Mouse (Mus musculus): ENCODE data around the gene Lrat. TPM values are rescaled to one million over a fixed set of nuclear protein-coding genes. Genes with fewer than 3 reads are reported as not detected.

Lrat gene
- not detected in 2 replicates for polyA plus RNA-seq (2016; fragmentation: Nextera tagmentation; extraction: Ambion mirVana)

DNA sequence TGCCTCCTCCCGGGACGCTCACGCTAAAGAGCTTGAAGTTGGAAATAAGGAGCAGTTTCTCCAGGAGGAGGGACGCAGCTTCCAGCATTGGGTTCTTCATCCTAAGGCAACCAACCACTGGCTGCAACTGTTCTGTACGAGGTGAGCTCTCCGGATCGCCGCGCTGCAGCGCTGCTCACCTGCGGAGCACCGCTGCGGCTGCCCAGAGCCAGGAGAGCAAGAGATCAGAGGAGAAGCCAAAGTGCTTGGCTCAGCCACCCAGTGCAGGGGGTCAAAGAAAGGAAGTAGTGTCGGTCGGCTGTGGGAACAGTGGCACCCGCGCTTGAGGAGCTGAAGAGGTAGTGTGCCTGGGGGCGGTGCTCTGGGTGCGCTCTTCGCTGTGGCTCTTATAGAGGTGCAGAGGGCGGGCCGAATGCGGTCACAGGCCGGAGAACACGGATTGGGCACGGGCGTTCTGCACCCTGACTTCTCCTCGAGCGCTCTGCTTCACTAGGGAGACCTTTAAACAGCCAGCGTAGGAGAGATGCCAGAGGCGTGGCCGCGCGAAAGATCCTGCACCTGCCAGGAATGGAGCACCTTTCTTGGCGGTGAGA is at the start of gene Lrat:
Lrat (minus strand) TSS at position 361 of the 593 bp plus-strand sequence.
- Histone ChIP-seq H3K4me3 (peak within 1 kb of the TSS; percentile 63), H3K4me1 (peaks cover 16% of the 10 kb centered on the region), H3K9me3 (replicated peaks) (no peaks in the 10 kb centered on the region), H3K27ac (replicated peaks) (no peak within 1 kb of the TSS), H3K36me3 (no peaks in the 10 kb centered on the region), H3K27me3 (ENCODE audit: low read depth, poor library complexity, severe bottlenecking) (peaks cover 43% of the 10 kb centered on the region)
- under 1% methylated on average over 35 of the region's 35 CpGs for WGBS
- DNase-seq (ENCODE audit: low spot score), result peak; percentile 44

DNA sequence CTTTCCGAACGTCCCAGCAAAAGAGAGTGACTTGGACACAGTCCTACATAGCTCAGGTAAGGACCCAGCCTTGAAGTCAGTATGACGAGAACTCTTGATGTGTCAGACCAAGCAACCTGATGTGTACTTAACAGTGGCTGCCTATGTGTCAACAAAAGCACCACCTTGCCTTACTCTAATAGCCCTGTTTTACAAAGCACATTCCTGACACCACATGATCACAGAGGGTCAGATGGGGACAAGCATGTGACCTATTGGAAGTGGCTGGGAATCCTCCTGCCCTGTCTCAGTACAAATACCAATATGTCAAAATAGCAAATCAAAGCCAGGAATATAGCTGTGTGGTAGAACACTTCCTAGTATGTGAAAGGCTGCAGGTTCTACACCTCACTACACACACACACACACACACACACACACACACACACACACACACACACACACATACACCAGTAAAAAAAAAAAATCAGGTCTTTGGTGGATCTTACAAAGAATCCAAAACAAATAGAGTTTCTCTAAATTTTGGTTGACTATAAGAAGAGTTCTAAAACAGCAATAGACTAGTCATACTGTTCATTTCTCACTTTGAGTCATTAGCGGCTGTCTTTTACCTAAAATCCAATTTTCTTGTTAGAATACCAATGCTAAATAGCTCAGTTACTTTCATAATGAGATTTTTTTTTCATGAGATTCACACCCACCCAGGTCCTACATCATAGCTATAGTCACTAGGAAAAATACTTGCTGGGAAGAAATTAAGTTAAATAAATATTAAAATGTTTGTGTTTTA is 48.6 kb upstream of the Lrat start:
- Histone ChIP-seq H3K27ac (replicated peaks) (no peak overlapping the region), H3K4me3 (no peak overlapping the region), H3K27me3 (ENCODE audit: low read depth, poor library complexity, severe bottlenecking) (no peaks in the 10 kb centered on the region), H3K4me1 (no peaks in the 10 kb centered on the region), H3K36me3 (no peaks in the 10 kb centered on the region), H3K9me3 (replicated peaks) (no peaks in the 10 kb centered on the region; the same call in 1 of the 2 replicates)
- DNase-seq (ENCODE audit: low spot score), result no peak
- WGBS, result 84% methylated on average over 4 of the region's 4 CpGs

- DNase-seq (ENCODE audit: low spot score), result no peak
- no peaks in the 10 kb centered on the region for H3K27me3 ChIP-seq (ENCODE audit: low read depth, poor library complexity, severe bottlenecking)
- H3K27ac ChIP-seq (replicated peaks), result no peak overlapping the region
- no peaks in the 10 kb centered on the region for H3K4me1 ChIP-seq
- H3K4me3 ChIP-seq, result no peak overlapping the region
- no peaks in the 10 kb centered on the region for H3K9me3 ChIP-seq (replicated peaks)
- no peaks in the 10 kb centered on the region for H3K36me3 ChIP-seq
- WGBS, result 83% methylated on average over 7 of the region's 7 CpGs
Observed at GRCm38 (mm10) chr3:82950639-82951038, 46.9 kb upstream of the Lrat start.

DNA sequence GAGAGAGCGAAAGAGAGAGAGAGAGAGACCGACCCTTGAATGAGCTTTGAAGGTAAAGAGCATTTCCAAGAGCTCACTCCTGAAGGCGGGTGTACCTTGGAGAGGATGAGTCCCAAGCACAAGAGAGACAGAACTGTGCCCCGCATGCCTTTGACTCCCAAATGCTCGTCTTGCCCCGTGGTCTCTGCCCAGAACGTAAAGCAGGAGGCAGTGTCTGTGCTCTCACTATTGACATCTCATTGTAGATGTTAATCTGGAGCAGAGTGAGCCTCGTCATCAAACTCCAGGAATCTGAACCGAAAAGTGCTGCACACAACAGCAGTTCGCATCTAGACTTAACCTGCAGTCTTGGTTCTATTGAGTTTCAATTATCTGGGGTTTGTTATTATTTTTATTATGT is 46.4 kb upstream of the Lrat start:
- Histone ChIP-seq H3K27ac (replicated peaks) (no peak overlapping the region), H3K36me3 (no peaks in the 10 kb centered on the region), H3K27me3 (ENCODE audit: low read depth, poor library complexity, severe bottlenecking) (no peaks in the 10 kb centered on the region), H3K4me3 (no peak overlapping the region), H3K4me1 (no peaks in the 10 kb centered on the region), H3K9me3 (replicated peaks) (no peaks in the 10 kb centered on the region)
- DNase-seq (ENCODE audit: low spot score), result no peak
- whole genome bisulfite sequencing, result 77% methylated on average over 10 of the region's 10 CpGs

GRCm38 (mm10) chr3:82946375-82947107 is 42.8 kb upstream of the Lrat start:
- no peak for DNase-seq (ENCODE audit: low spot score)
- Histone ChIP-seq H3K27ac (replicated peaks) (no peak overlapping the region), H3K4me3 (no peak overlapping the region), H3K9me3 (replicated peaks) (no peaks in the 10 kb centered on the region), H3K4me1 (no peaks in the 10 kb centered on the region), H3K36me3 (no peaks in the 10 kb centered on the region), H3K27me3 (ENCODE audit: low read depth, poor library complexity, severe bottlenecking) (no peaks in the 10 kb centered on the region)
- WGBS, result 73% methylated on average over 6 of the region's 6 CpGs

- DNase-seq (ENCODE audit: low spot score), result no peak
- H3K9me3 ChIP-seq (replicated peaks), result no peaks in the 10 kb centered on the region
- no peaks in the 10 kb centered on the region for H3K4me1 ChIP-seq
- no peaks in the 10 kb centered on the region for H3K36me3 ChIP-seq
- no peak overlapping the region for H3K4me3 ChIP-seq
- no peak overlapping the region for H3K27ac ChIP-seq (replicated peaks)
- 92% methylated on average over 2 of the region's 2 CpGs for WGBS
- no peaks in the 10 kb centered on the region for H3K27me3 ChIP-seq (ENCODE audit: low read depth, poor library complexity, severe bottlenecking)
Observed at GRCm38 (mm10) chr3:82927917-82928316, 24.1 kb upstream of the Lrat start.

DNA sequence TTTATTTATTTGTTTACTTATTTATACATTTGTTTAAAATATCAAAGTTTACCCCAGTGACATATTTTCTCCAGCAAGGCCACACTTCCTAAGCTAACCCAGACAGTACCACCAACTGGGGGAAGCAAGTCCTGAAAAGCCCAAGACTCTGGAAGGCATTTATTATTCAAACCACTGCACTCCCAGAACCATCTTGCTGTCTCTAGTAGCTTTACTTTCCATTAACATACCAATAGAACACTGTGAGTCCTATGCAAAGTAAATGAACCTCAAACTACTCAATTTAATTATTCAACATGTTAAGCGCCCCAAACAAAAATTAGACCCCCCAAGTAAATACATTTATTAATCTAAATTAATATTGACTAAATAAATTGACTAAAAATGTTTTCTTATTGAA is 11.9 kb upstream of the Lrat start:
- Histone ChIP-seq H3K4me3 (no peak overlapping the region), H3K27ac (replicated peaks) (no peak overlapping the region), H3K36me3 (no peaks in the 10 kb centered on the region), H3K4me1 (no peaks in the 10 kb centered on the region), H3K9me3 (replicated peaks) (no peaks in the 10 kb centered on the region), H3K27me3 (ENCODE audit: low read depth, poor library complexity, severe bottlenecking) (no peaks in the 10 kb centered on the region)
- no peak for DNase-seq (ENCODE audit: low spot score)
- 27% methylated on average over 1 of the region's 1 CpGs for WGBS

DNA sequence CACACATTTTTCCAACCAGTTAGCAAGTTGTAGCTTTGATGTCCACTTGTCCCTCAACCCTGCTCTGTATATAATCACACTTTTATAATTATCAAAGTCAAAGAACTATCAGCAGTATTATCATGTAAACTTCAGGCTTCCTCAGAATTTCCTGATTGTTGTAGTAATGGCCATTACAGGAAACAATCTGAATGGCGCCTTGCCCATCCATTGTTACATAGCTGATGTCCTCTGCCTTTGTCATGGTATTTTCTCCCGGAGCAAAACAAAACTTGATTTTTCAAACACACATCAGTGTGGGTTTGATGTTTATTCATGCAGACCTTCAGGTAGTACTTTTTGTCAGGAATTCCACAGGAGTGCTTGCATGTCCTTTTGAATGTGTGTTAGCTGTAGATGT is 4.9 kb upstream of the Lrat start:
- Histone ChIP-seq H3K4me1 (peaks cover 10% of the 10 kb centered on the region), H3K36me3 (no peaks in the 10 kb centered on the region), H3K27ac (replicated peaks) (no peak overlapping the region), H3K27me3 (ENCODE audit: low read depth, poor library complexity, severe bottlenecking) (peaks cover 27% of the 10 kb centered on the region), H3K9me3 (replicated peaks) (no peaks in the 10 kb centered on the region), H3K4me3 (no peak overlapping the region)
- 87% methylated on average over 2 of the region's 2 CpGs for WGBS
- DNase-seq (ENCODE audit: low spot score), result no peak

DNA sequence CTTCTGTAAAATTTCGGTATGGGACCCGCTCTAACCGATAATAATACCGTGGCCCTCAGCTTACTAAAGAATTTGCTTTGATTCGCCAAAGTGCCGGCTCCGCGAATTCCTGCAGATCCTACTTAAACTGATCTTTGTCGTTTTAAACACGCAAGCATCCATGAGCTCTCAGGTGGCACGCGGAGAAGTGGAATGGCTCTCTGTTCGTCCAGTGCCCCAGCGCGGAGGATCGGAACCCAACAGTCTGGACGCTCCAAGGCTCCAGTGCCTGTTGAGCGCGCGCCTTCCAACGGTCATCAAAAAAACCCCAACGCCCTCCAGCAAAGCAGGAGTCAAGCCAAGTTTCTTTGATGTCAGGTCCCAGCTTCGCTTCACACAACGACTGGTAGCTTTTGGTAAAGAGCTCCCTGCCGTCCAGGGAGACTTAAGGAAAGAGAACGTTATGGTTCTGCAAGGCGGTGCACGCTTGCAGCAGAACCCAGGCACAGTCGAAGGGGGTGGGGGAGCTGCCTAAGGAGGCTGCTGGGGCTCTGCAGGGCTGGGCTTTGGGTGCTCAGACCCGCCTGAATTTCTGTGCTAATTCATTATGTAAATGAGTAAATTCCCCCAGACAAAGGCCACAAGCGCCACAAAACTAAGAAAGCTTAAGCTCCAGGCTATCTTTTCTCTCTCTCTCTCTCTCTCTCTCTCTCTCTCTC is 587 bp upstream of the Lrat start:
- under 1% methylated on average over 31 of the region's 31 CpGs for WGBS
- no peak overlapping the region for H3K27ac ChIP-seq (replicated peaks)

DNA sequence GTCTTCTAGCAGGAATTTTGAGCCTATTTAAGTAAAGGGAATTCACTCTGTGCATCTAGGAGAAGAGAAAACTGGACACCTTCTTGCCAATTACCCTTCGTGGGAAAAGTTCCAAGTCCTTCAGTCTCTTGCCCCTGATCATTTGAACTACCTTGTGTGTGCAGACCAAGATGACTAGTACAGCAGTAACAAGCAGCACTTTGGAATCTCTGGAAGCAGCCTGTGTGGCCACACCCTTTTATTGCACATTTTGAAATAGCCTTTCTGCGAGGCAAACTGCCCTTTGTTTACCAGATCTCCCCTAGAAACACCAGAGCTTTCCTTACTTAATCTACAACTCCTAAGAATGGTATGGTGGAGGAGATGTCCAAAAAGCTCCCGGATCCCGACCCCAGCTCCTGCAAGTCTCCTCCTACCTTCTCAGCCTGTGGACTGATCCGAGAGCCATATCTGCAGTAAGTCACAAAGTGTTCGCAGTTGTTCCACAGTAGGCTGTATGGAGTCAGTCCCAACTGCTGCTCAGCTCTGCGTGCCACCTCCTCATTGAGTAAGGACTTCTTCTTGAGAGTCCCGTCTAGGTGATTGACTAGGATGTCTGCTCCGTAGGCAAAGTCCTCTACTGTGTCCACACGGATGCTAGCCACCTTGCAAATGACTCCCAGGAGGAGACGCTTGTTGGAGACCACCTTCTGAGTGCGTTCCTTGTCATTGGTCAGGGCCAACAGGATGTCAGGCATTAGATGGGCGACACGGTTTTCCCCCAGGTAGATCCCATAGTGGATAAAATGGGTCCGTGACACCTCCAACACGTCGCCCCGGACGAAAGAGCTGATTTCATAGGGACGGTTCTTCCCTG is 788 bp downstream of the Lrat start:
- peak; percentile 14 for DNase-seq (ENCODE audit: low spot score)
- Histone ChIP-seq H3K4me3 (peak overlapping the region; percentile 63), H3K27me3 (ENCODE audit: low read depth, poor library complexity, severe bottlenecking) (peaks cover 43% of the 10 kb centered on the region), H3K27ac (replicated peaks) (no peak overlapping the region), H3K4me1 (peaks cover 16% of the 10 kb centered on the region), H3K9me3 (replicated peaks) (no peaks in the 10 kb centered on the region), H3K36me3 (no peaks in the 10 kb centered on the region)
- WGBS, result 26% methylated on average over 20 of the region's 20 CpGs

More for the DNA sequence above, 587 bp upstream of the Lrat start:
- H3K4me1 ChIP-seq, result peaks cover 16% of the 10 kb centered on the region
- peak; percentile 38 for DNase-seq (ENCODE audit: low spot score)
- H3K9me3 ChIP-seq (replicated peaks), result no peaks in the 10 kb centered on the region
- peaks cover 43% of the 10 kb centered on the region for H3K27me3 ChIP-seq (ENCODE audit: low read depth, poor library complexity, severe bottlenecking)
- H3K4me3 ChIP-seq, result peak overlapping the region; percentile 63
- no peaks in the 10 kb centered on the region for H3K36me3 ChIP-seq

- no peak for DNase-seq (ENCODE audit: low spot score)
- no peaks in the 10 kb centered on the region for H3K4me1 ChIP-seq
- no peaks in the 10 kb centered on the region for H3K9me3 ChIP-seq (replicated peaks)
- 19% methylated on average over 2 of the region's 2 CpGs for WGBS
- no peaks in the 10 kb centered on the region for H3K27me3 ChIP-seq (ENCODE audit: low read depth, poor library complexity, severe bottlenecking)
- no peak overlapping the region for H3K27ac ChIP-seq (replicated peaks)
- H3K36me3 ChIP-seq, result no peaks in the 10 kb centered on the region
- H3K4me3 ChIP-seq, result no peak overlapping the region
Observed at GRCm38 (mm10) chr3:82888842-82889241, 14.9 kb downstream of the Lrat start.

DNA sequence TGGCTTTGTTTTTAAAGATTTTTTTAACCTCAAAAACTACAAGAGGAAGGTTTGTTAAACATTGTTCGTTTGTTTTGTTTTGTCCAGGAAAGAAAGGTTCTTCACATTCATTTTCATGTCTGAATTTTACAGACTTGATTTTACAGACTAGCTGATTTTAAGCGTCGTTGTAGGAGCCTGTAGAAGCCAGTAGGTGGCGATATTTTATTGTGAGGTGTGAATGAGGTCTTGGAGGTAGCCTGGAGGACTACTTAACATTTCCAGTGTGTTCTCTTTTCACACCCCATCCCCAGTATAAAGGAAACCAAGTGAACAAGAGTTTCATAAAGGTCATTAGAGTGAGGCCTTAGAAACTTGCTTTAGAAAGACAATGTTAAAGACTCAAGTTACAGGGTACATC is 26.5 kb downstream of the Lrat start:
- no peak overlapping the region for H3K4me3 ChIP-seq
- H3K27ac ChIP-seq (replicated peaks), result no peak overlapping the region
- H3K9me3 ChIP-seq (replicated peaks), result no peaks in the 10 kb centered on the region
- DNase-seq (ENCODE audit: low spot score), result no peak
- H3K27me3 ChIP-seq (ENCODE audit: low read depth, poor library complexity, severe bottlenecking), result peaks cover 33% of the 10 kb centered on the region
- no peaks in the 10 kb centered on the region for H3K36me3 ChIP-seq
- 3% methylated on average over 4 of the region's 4 CpGs for WGBS
- H3K4me1 ChIP-seq, result peaks cover 10% of the 10 kb centered on the region

Measured in midbrain, embryonic 10.5 days (tissue).